Mouse (Mus musculus) lung, postnatal 0 days (tissue): ENCODE data around the gene Kit.

ENCODE experiments used
- CTCF ChIP-seq: IDR thresholded peaks from 2 replicates; pipeline ENCODE4 v1.5.1; 2016; ENCODE audit warnings: antibody characterized with exemption, mild to moderate bottlenecking
- EP300 ChIP-seq: IDR thresholded peaks from 2 replicates; pipeline ENCODE4 v1.6.1; 2016; ENCODE audit warnings: antibody characterized with exemption, mild to moderate bottlenecking, control low read depth

DNA sequence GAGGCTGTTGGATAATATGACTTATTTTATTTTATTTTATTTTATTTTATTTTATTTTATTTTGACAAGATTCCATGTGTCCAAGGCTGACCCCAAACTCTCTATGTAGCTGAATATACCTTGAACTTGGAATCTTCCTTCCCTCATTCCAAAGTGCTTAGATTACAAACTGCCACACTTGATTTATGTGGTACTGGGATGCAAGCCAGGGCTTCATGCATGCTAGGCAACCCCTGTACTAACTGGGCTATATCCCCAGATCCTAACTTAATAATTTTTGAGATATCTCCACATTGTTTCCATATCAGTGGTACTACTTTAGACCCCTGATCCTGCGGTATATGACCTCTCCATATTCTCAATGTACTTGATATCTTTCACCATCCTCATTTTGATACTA lies 130.7 kb downstream of the Kit start:
- TF ChIP-seq CTCF (no peak), EP300 (no peak)
